Mouse (Mus musculus) heart, postnatal 0 days (tissue): Measurements from ENCODE around the gene Hsph1. TPM values are rescaled to one million over a fixed set of nuclear protein-coding genes. Genes with fewer than 3 reads are reported as not detected.

ENCODE experiments used
- ATAC-seq: fragments of 200-750 bp; cut with Nextera tagmentation; 2 replicates; pipeline ENCODE4 v1.8.0; 2017; ENCODE audit warnings: low read depth, moderate number of reproducible peaks, moderate library complexity; ENCODE audit not compliant: insufficient read depth
- DNase-seq: peaks from one replicate; pipeline ENCODE4 v3.0.0-alpha.2; 2016; ENCODE audit warnings: low spot score
- H3K27ac ChIP-seq: fragments of 300-500 bp; sonication (generic); 2 replicates; pipeline ENCODE4 v1.5.1; 2014; ENCODE audit warnings: low read depth, mild to moderate bottlenecking
- H3K27me3 ChIP-seq: fragments of 300-500 bp; sonication (generic); 2 replicates; pipeline ENCODE4 v1.6.1; 2014; ENCODE audit warnings: low read length, mixed read lengths; ENCODE audit not compliant: control insufficient read depth, insufficient read depth
- H3K36me3 ChIP-seq: fragments of 300-500 bp; sonication (generic); replicated peaks from 2 replicates; pipeline ENCODE4 v1.6.1; 2014; ENCODE audit warnings: low read length, mixed read lengths; ENCODE audit not compliant: control insufficient read depth, insufficient read depth
- H3K4me1 ChIP-seq: fragments of 300-500 bp; sonication (generic); 2 replicates; pipeline ENCODE4 v1.6.1; 2014; ENCODE audit warnings: antibody characterized with exemption; ENCODE audit not compliant: control insufficient read depth, insufficient read depth
- H3K4me2 ChIP-seq: fragments of 300-500 bp; sonication (generic); 2 replicates; pipeline ENCODE4 v1.6.1; 2014; ENCODE audit warnings: low read depth, mild to moderate bottlenecking, low read length, moderate library complexity
- H3K4me3 ChIP-seq: fragments of 300-500 bp; sonication (generic); 2 replicates; pipeline ENCODE4 v1.5.1; 2014; ENCODE audit warnings: low read depth, low read length
- H3K9ac ChIP-seq: fragments of 300-500 bp; sonication (generic); replicated peaks from 2 replicates; pipeline ENCODE4 v1.6.1; 2014; ENCODE audit warnings: low read depth, low read length, mixed read lengths
- H3K9me3 ChIP-seq: fragments of 300-500 bp; sonication (generic); replicated peaks from 2 replicates; pipeline ENCODE4 v1.6.1; 2016; ENCODE audit warnings: low read length; ENCODE audit not compliant: control insufficient read depth
- CTCF ChIP-seq: IDR thresholded peaks from 2 replicates; pipeline ENCODE4 v1.5.1; 2016; ENCODE audit warnings: antibody characterized with exemption, control low read depth, low read depth
- EP300 ChIP-seq: IDR thresholded peaks from 2 replicates; pipeline ENCODE4 v1.6.1; 2016; ENCODE audit warnings: antibody characterized with exemption, low read depth
- WGBS: fragments of 180-500 bp; shearing (Covaris S2); extraction: QIAGEN DNeasy Blood & Tissue Kit; methylation state at CpG from one replicate; pipeline ENCODE4 v1.1.7; 2014; 5-methylcytosine and 5-hydroxymethylcytosine counted together
- polyA plus RNA-seq: library from polyadenylated mRNA; unstranded; fragments of >200 nt; fragmentation: Nextera tagmentation; extraction: Ambion mirVana; gene quantifications from 2 replicates; pipeline ENCODE4 v1.2.1, GENCODE M21; 2015
- total RNA-seq: library from RNA; depleted of rRNA; stranded (reverse); fragments of >200 nt; gene quantifications from 2 replicates; pipeline ENCODE4 v1.2.3, GENCODE M21; 2014; ENCODE audit warnings: low replicate concordance

Hsph1 gene
- total and polyA plus RNA-seq, 2 experiments from 2014 or later = 4.7 to 9.7 TPM

- H3K4me3 ChIP-seq = no peak overlapping the region
- no peak overlapping the region for H3K4me2 ChIP-seq
- ATAC-seq (peak; percentile 62; the same call in 1 of the 2 replicates), DNase-seq (peak; percentile 12)
- H3K9ac ChIP-seq = no peak overlapping the region
- H3K9me3 ChIP-seq = no peaks in the 10 kb centered on the region
- H3K27me3 ChIP-seq = no peaks in the 10 kb centered on the region
- 47% methylated on average over 6 of the region's 6 CpGs for WGBS
- no peak overlapping the region for H3K27ac ChIP-seq
- H3K4me1 ChIP-seq = no peaks in the 10 kb centered on the region
- TF ChIP-seq CTCF (peak; percentile 55), EP300 (no peak)
- H3K36me3 ChIP-seq = no peaks in the 10 kb centered on the region
These were observed 6.2 kb upstream of the Hsph1 start for GRCm38 (mm10) chr5:149642366-149642765.

GRCm38 (mm10) chr5:149641277-149641892 is 5.2 kb upstream of the Hsph1 start:
- TF ChIP-seq CTCF = no peak
- TF ChIP-seq EP300 = no peak
- Histone ChIP-seq H3K9ac (no peak overlapping the region), H3K27ac (no peak overlapping the region), H3K4me1 (no peaks in the 10 kb centered on the region), H3K9me3 (no peaks in the 10 kb centered on the region), H3K27me3 (no peaks in the 10 kb centered on the region), H3K4me3 (no peak overlapping the region), H3K4me2 (no peak overlapping the region), H3K36me3 (no peaks in the 10 kb centered on the region)
- DNase-seq = no peak
- WGBS = 72% methylated on average over 8 of the region's 8 CpGs
- ATAC-seq = no peak

- peak overlapping the region; percentile 52; the same call in 1 of the 2 replicates for H3K4me2 ChIP-seq
- ATAC-seq (no peak), DNase-seq (no peak)
- H3K36me3 ChIP-seq = peaks cover 6% of the 10 kb centered on the region
- H3K4me1 ChIP-seq = no peaks in the 10 kb centered on the region
- no peaks in the 10 kb centered on the region for H3K9me3 ChIP-seq
- WGBS = 66% methylated on average over 8 of the region's 8 CpGs
- TF ChIP-seq EP300 (no peak), CTCF (no peak)
- H3K9ac ChIP-seq = no peak overlapping the region
- H3K4me3 ChIP-seq = 0 out of 2 replicates have a peak overlapping the region, but pooled peaks have one; percentile 65
- H3K27me3 ChIP-seq = no peaks in the 10 kb centered on the region
- H3K27ac ChIP-seq = no peak overlapping the region
These were observed 1.1 kb upstream of the Hsph1 start for GRCm38 (mm10) chr5:149637306-149637705.

GRCm38 (mm10) chr5:149635556-149635955 is 620 bp downstream of the Hsph1 start:
- Histone ChIP-seq H3K9me3 (no peaks in the 10 kb centered on the region), H3K4me3 (peak overlapping the region; percentile 65), H3K36me3 (peaks cover 21% of the 10 kb centered on the region), H3K4me2 (peak overlapping the region; percentile 87), H3K4me1 (no peaks in the 10 kb centered on the region), H3K27ac (peak overlapping the region; percentile 46; the same call in 1 of the 2 replicates), H3K9ac (peak overlapping the region; percentile 52), H3K27me3 (no peaks in the 10 kb centered on the region)
- no peak for TF ChIP-seq EP300
- WGBS = under 1% methylated on average over 24 of the region's 24 CpGs
- peak; percentile 18 for DNase-seq
- no peak for ATAC-seq

- DNase-seq (no peak), ATAC-seq (no peak)
- Histone ChIP-seq H3K4me3 (no peak overlapping the region), H3K9me3 (no peaks in the 10 kb centered on the region), H3K27me3 (no peaks in the 10 kb centered on the region), H3K9ac (no peak overlapping the region), H3K4me1 (no peaks in the 10 kb centered on the region), H3K4me2 (peak overlapping the region; percentile 87; the same call in 1 of the 2 replicates), H3K36me3 (peaks cover 32% of the 10 kb centered on the region), H3K27ac (no peak overlapping the region)
- 78% methylated on average over 11 of the region's 11 CpGs for WGBS
- TF ChIP-seq EP300 (no peak), CTCF (no peak)
These were observed 1.7 kb downstream of the Hsph1 start for GRCm38 (mm10) chr5:149634409-149635035.

GRCm38 (mm10) chr5:149625547-149625946 is 10.6 kb downstream of the Hsph1 start:
- DNase-seq (no peak), ATAC-seq (no peak)
- TF ChIP-seq CTCF = no peak
- no peak for TF ChIP-seq EP300
- H3K4me1 ChIP-seq = no peaks in the 10 kb centered on the region
- peaks cover 65% of the 10 kb centered on the region for H3K36me3 ChIP-seq
- no peak overlapping the region for H3K9ac ChIP-seq
- no peaks in the 10 kb centered on the region for H3K27me3 ChIP-seq
- 65% methylated on average over 3 of the region's 3 CpGs for WGBS
- H3K9me3 ChIP-seq = no peaks in the 10 kb centered on the region
- H3K4me2 ChIP-seq = no peak overlapping the region
- no peak overlapping the region for H3K27ac ChIP-seq
- no peak overlapping the region for H3K4me3 ChIP-seq
